ENCODE assay signal across 15 mouse cellular contexts in the genomic region with DNA sequence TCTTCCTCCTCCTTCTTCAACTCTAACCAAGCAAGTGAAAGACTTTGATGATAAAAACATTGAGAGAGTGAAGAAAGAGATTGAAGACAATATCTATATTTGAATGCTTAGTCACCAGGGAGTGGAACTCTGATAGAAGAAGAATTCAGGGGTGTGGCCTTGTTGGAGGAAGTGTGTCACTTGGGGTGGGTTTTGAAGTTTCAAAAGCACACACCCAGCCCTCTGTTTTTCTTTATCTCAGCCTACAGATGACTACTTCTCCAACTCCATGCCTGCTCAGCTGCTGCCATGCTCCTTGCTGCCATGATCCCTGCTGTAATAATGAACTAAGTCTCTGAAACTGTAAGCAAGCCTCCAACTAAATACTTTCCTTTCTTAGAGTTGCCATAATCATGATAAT.
"Had no signal": no experiment of that assay in that cellular context is flagged by ENCODE, and none has a peak within 500 bp of the region (broad histone marks: within the 10 kb centered on the region; RNA-seq: fewer than 3 reads in every experiment).

No protein-coding gene starts in this region.

- ATAC-seq: liver, embryonic 12.5 days had no signal

- DNase-seq: kidney, adult 18-20 months; kidney, adult 9 months; kidney, postnatal 14 days; layer of hippocampus, adult 9-11 months; liver; lung, adult 2 months; lung, postnatal 14 days; lung, postnatal 4 days; midbrain, embryonic 14.5 days; right cerebral cortex, postnatal 25 days; spleen, adult 18-20 months; thymus, adult 2 months; thymus, postnatal 14 days; thymus, postnatal 4 days had no signal
